Mouse (Mus musculus) limb, embryonic 12.5 days (tissue): ENCODE results near the gene Arfip2. TPM values are rescaled to one million over a fixed set of nuclear protein-coding genes. Genes with fewer than 3 reads are reported as not detected.

ENCODE experiments used
- ATAC-seq: fragments of 200-750 bp; cut with Nextera tagmentation; 2 replicates; pipeline ENCODE4 v1.8.0; 2017; ENCODE audit warnings: low read depth, moderate TSS enrichment; ENCODE audit not compliant: insufficient number of reproducible peaks, insufficient read depth, low FRiP score, low TSS enrichment
- H3K27ac ChIP-seq: fragments of 300-500 bp; sonication (generic); 2 replicates; pipeline ENCODE4 v1.5.1; 2016; ENCODE audit warnings: mild to moderate bottlenecking, moderate library complexity
- H3K27me3 ChIP-seq: fragments of 300-500 bp; sonication (generic); 2 replicates; pipeline ENCODE4 v1.6.1; 2016; ENCODE audit warnings: mild to moderate bottlenecking, moderate library complexity
- H3K36me3 ChIP-seq: fragments of 300-500 bp; sonication (generic); 2 replicates; pipeline ENCODE4 v1.6.1; 2016; ENCODE audit warnings: mild to moderate bottlenecking, moderate library complexity
- H3K4me1 ChIP-seq: fragments of 300-500 bp; sonication (generic); replicated peaks from 2 replicates; pipeline ENCODE4 v1.6.1; 2016
- H3K4me2 ChIP-seq: fragments of 300-500 bp; sonication (generic); 2 replicates; pipeline ENCODE4 v1.6.1; 2016; ENCODE audit warnings: mild to moderate bottlenecking, moderate library complexity
- H3K4me3 ChIP-seq: fragments of 300-500 bp; sonication (generic); replicated peaks from 2 replicates; pipeline ENCODE4 v1.5.1; 2016; ENCODE audit warnings: mild to moderate bottlenecking
- H3K9ac ChIP-seq: fragments of 300-500 bp; sonication (generic); replicated peaks from 2 replicates; pipeline ENCODE4 v1.6.1; 2016; ENCODE audit warnings: mild to moderate bottlenecking, moderate library complexity
- H3K9me3 ChIP-seq: fragments of 300-500 bp; sonication (generic); 2 replicates; pipeline ENCODE4 v1.6.1; 2016; ENCODE audit warnings: mild to moderate bottlenecking, moderate library complexity
- WGBS: fragments of 180-500 bp; shearing (Covaris S2); methylation state at CpG from one replicate; pipeline ENCODE4 v1.1.7; 2016; 5-methylcytosine and 5-hydroxymethylcytosine counted together
- polyA plus RNA-seq: library from polyadenylated mRNA; unstranded; fragments of >200 nt; fragmentation: Nextera tagmentation; extraction: Ambion mirVana; gene quantifications from 2 replicates; pipeline ENCODE4 v1.2.1, GENCODE M21; 2016

Gene Arfip2
- polyA plus RNA-seq, 1 experiment from 2014 or later: 72.8 TPM

- Histone ChIP-seq H3K4me3 (peak overlapping the region; percentile 79), H3K27me3 (no peaks in the 10 kb centered on the region), H3K36me3 (peaks cover 28% of the 10 kb centered on the region), H3K4me2 (peak overlapping the region; percentile 74), H3K4me1 (peaks cover 15% of the 10 kb centered on the region), H3K9me3 (no peaks in the 10 kb centered on the region), H3K9ac (peak overlapping the region; percentile 82), H3K27ac (peak overlapping the region; percentile 73)
- WGBS: 4% methylated on average over 10 of the region's 10 CpGs
- peak; percentile 40; the same call in 1 of the 2 replicates for ATAC-seq
Measured at GRCm38 (mm10) chr7:105633801-105634135, 6.4 kb downstream of the Arfip2 start.

GRCm38 (mm10) chr7:105633127-105633800 is 7.0 kb downstream of the Arfip2 start, which contains the start of gene Trim3:
Gene Trim3 (minus strand): TSS chr7:105633571.
- Histone ChIP-seq H3K4me3 (peak within 1 kb of the TSS; percentile 79), H3K4me1 (peaks cover 15% of the 10 kb centered on the region), H3K9me3 (no peaks in the 10 kb centered on the region), H3K27me3 (no peaks in the 10 kb centered on the region), H3K36me3 (peaks cover 28% of the 10 kb centered on the region), H3K9ac (peak within 1 kb of the TSS; percentile 82), H3K4me2 (peak within 1 kb of the TSS; percentile 74), H3K27ac (peak within 1 kb of the TSS; percentile 73)
- ATAC-seq: peak; percentile 82
- WGBS: under 1% methylated on average over 50 of the region's 71 CpGs

- Histone ChIP-seq H3K27me3 (no peaks in the 10 kb centered on the region), H3K4me1 (peaks cover 15% of the 10 kb centered on the region), H3K27ac (no peak overlapping the region), H3K9ac (peak overlapping the region; percentile 82), H3K4me2 (peak overlapping the region; percentile 74), H3K9me3 (no peaks in the 10 kb centered on the region), H3K36me3 (peaks cover 21% of the 10 kb centered on the region), H3K4me3 (peak overlapping the region; percentile 79)
- WGBS: 27% methylated on average over 4 of the region's 4 CpGs
- ATAC-seq: peak; percentile 5; the same call in 1 of the 2 replicates
Measured at GRCm38 (mm10) chr7:105632551-105632972, 7.7 kb downstream of the Arfip2 start.

- ATAC-seq: no peak
Measured at GRCm38 (mm10) chr7:105628633-105629032, 11.6 kb downstream of the Arfip2 start.

GRCm38 (mm10) chr7:105625397-105625796 is 14.8 kb downstream of the Arfip2 start:
- 79% methylated on average over 6 of the region's 6 CpGs for WGBS
- Histone ChIP-seq H3K9ac (no peak overlapping the region), H3K27ac (no peak overlapping the region), H3K4me2 (no peak overlapping the region), H3K36me3 (peaks cover 49% of the 10 kb centered on the region), H3K27me3 (no peaks in the 10 kb centered on the region), H3K4me1 (no peaks in the 10 kb centered on the region; the same call in 1 of the 2 replicates), H3K9me3 (no peaks in the 10 kb centered on the region), H3K4me3 (no peak overlapping the region)
- ATAC-seq: no peak

More at GRCm38 (mm10) chr7:105628633-105629032, 11.6 kb downstream of the Arfip2 start:
- Histone ChIP-seq H3K27ac (no peak overlapping the region), H3K4me2 (no peak overlapping the region), H3K4me3 (no peak overlapping the region), H3K4me1 (peaks cover 5% of the 10 kb centered on the region), H3K27me3 (no peaks in the 10 kb centered on the region), H3K36me3 (peaks cover 19% of the 10 kb centered on the region), H3K9ac (no peak overlapping the region), H3K9me3 (no peaks in the 10 kb centered on the region)
- 32% methylated on average over 3 of the region's 3 CpGs for WGBS

- Histone ChIP-seq H3K4me2 (no peak overlapping the region), H3K9me3 (no peaks in the 10 kb centered on the region), H3K36me3 (peaks cover 84% of the 10 kb centered on the region), H3K4me1 (no peaks in the 10 kb centered on the region), H3K9ac (no peak overlapping the region), H3K27me3 (no peaks in the 10 kb centered on the region), H3K27ac (no peak overlapping the region), H3K4me3 (no peak overlapping the region)
- 83% methylated on average over 8 of the region's 8 CpGs for WGBS
- ATAC-seq: no peak
Measured at GRCm38 (mm10) chr7:105621646-105622292, 18.4 kb downstream of the Arfip2 start.

- Histone ChIP-seq H3K4me1 (no peaks in the 10 kb centered on the region), H3K36me3 (peaks cover 91% of the 10 kb centered on the region), H3K4me2 (no peak overlapping the region), H3K4me3 (no peak overlapping the region), H3K9me3 (no peaks in the 10 kb centered on the region), H3K9ac (no peak overlapping the region), H3K27me3 (no peaks in the 10 kb centered on the region), H3K27ac (no peak overlapping the region)
- ATAC-seq: no peak
- 86% methylated on average over 4 of the region's 4 CpGs for WGBS
Measured at GRCm38 (mm10) chr7:105621053-105621452, 19.2 kb downstream of the Arfip2 start.

GRCm38 (mm10) chr7:105619701-105620100 is 20.5 kb downstream of the Arfip2 start:
- Histone ChIP-seq H3K9me3 (no peaks in the 10 kb centered on the region), H3K27me3 (no peaks in the 10 kb centered on the region), H3K36me3 (peaks cover 97% of the 10 kb centered on the region), H3K4me2 (no peak overlapping the region), H3K4me1 (no peaks in the 10 kb centered on the region), H3K27ac (no peak overlapping the region), H3K4me3 (no peak overlapping the region), H3K9ac (no peak overlapping the region)
- no peak for ATAC-seq
- WGBS: 82% methylated on average over 3 of the region's 3 CpGs

GRCm38 (mm10) chr7:105617810-105618209 is 22.4 kb downstream of the Arfip2 start:
- no peaks in the 10 kb centered on the region for H3K27me3 ChIP-seq
- no peak; the same call in 1 of the 2 replicates for ATAC-seq
- 94% methylated on average over 22 of the region's 22 CpGs for WGBS
- no peak overlapping the region for H3K9ac ChIP-seq
- no peak overlapping the region for H3K4me2 ChIP-seq
- H3K4me1 ChIP-seq: no peaks in the 10 kb centered on the region
- no peak overlapping the region for H3K4me3 ChIP-seq
- no peaks in the 10 kb centered on the region for H3K9me3 ChIP-seq
- H3K27ac ChIP-seq: no peak overlapping the region
- peaks cover 97% of the 10 kb centered on the region for H3K36me3 ChIP-seq

GRCm38 (mm10) chr7:105616561-105616960 is 23.7 kb downstream of the Arfip2 start:
- Histone ChIP-seq H3K4me2 (no peak overlapping the region), H3K9ac (no peak overlapping the region), H3K27ac (no peak overlapping the region), H3K36me3 (peaks cover 99% of the 10 kb centered on the region), H3K4me1 (no peaks in the 10 kb centered on the region), H3K27me3 (no peaks in the 10 kb centered on the region), H3K9me3 (no peaks in the 10 kb centered on the region), H3K4me3 (no peak overlapping the region)
- no peak for ATAC-seq
- 88% methylated on average over 6 of the region's 6 CpGs for WGBS

- Histone ChIP-seq H3K36me3 (peaks cover 99% of the 10 kb centered on the region), H3K9me3 (no peaks in the 10 kb centered on the region), H3K27ac (no peak overlapping the region), H3K4me1 (no peaks in the 10 kb centered on the region), H3K4me2 (no peak overlapping the region), H3K9ac (no peak overlapping the region), H3K4me3 (no peak overlapping the region), H3K27me3 (no peaks in the 10 kb centered on the region)
- WGBS: 88% methylated on average over 1 of the region's 1 CpGs
- no peak for ATAC-seq
Measured at GRCm38 (mm10) chr7:105615720-105616119, 24.5 kb downstream of the Arfip2 start.
